Mouse (Mus musculus) myocyte (in vitro differentiated cells): ENCODE results near the gene Tbc1d32.

ENCODE experiments used
- CEBPB ChIP-seq: IDR thresholded peaks from 2 replicates; pipeline ENCODE4 v1.6.1; 2011; ENCODE audit warnings: mild to moderate bottlenecking, moderate library complexity; ENCODE audit not compliant: poor library complexity, insufficient read depth, severe bottlenecking
- POLR2A ChIP-seq: IDR thresholded peaks from one replicate; pipeline ENCODE4 v1.6.1; 2011; ENCODE audit warnings: low read depth, mild to moderate bottlenecking, control low read depth, moderate library complexity; ENCODE audit not compliant: insufficient read length

- TF ChIP-seq CEBPB (no peak), POLR2A (no peak)
Observed at GRCm38 (mm10) chr10:56204348-56204747, 24.1 kb downstream of the Tbc1d32 start.
